Mouse (Mus musculus) left cerebral cortex, adult 2 months (tissue): ENCODE measurements at regions not wholly inside any gene's neighbourhood (a gene's known extent, or its start where the extent isn't known, plus 50 kb on each side); places are given as distances from the start of the nearest gene placed in this dataset.

Experiments used
- DNase-seq, 2 experiments: peaks; one replicate each; pipeline ENCODE4 v3.0.0; 2021 to 2022; ENCODE audit warnings: low spot score in 2 of 2, mixed read lengths in 1 of 2; ENCODE audit errors: extremely low spot score in 1 of 2
- H3K27ac ChIP-seq: fragments of 200-600 bp; 2 replicates; pipeline ENCODE4 v1.8.1; 2022
- H3K4me3 ChIP-seq: fragments of 200-600 bp; 2 replicates; pipeline ENCODE4 v1.8.1; 2022
- CTCF ChIP-seq: fragments of 200-600 bp; IDR thresholded peaks from 2 replicates; pipeline ENCODE4 v1.8.1; 2022; ENCODE audit warnings: antibody characterized with exemption, mild to moderate bottlenecking, moderate library complexity
- intact Hi-C: fragments of 180-260 bp; cut with DNase I; formaldehyde crosslinking; loops from one replicate; pipeline ENCODE4 v1.15.1; 2025

DNA sequence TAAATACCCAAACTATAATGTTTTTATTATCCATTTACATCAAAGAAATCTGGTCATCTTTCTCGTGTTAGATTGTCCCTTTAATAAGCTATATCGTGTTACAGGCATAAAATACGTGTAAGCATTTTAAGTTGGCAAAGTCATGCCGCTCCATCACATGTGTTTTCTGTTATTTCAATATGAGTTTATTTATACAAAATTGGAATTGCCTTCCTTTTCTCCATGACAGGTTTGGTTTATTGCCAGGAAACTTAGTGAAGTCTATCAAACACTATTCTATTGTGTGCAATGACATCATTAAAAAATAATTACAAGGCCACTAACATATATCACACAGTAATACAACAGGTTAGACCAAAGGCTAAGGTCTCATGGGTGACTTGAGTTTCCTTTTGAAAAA, 400.8 kb upstream of the Zic4 start:
- no peak for DNase-seq
- no peak overlapping the region for H3K27ac ChIP-seq
- intact Hi-C loops, result no loop called here
- no peak for TF ChIP-seq CTCF
- no peak overlapping the region for H3K4me3 ChIP-seq

DNA sequence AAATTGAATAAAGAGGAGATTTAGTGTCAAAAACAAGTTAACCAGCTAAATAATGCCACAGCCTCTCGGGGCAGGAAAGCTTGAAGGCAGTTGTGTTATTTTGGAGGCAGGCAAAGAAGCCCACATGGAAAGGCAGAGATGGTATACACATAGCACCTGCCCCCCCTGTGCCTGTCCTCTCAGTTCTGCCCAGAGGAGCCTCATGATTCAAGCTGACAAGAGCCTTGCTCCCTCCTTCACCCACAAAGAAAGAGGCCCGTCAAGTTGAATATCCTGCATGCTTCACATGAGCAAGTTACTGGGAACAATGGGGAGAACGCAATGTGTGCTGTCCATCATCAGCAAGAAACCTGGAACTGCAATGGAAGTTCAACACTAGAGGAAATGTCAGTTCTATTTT, 398.2 kb upstream of the Zic4 start:
- DNase-seq, result no peak
- H3K27ac ChIP-seq, result no peak overlapping the region
- H3K4me3 ChIP-seq, result no peak overlapping the region
- intact Hi-C loops, result no loop called here
- no peak for TF ChIP-seq CTCF

DNA sequence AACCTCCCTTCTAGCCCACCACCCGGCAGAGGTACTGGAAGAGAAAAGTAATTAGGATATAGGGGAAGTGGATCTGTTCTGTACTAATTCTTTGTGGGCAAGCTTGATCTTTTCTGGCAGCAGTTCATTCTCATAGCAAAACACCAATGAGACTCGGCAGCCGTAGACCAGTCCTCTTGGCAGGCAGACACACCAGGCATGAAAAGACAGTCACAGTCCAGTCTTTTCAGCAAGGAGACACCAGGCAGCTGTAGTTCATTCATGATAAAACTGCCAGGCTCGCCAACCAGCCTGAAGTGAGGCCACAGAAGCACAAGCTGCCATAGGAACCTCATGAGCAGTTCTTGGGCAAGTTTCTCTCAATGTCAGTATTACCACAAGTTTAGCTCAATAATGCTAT, 383.5 kb upstream of the Zic4 start:
- Histone ChIP-seq H3K27ac (no peak overlapping the region), H3K4me3 (no peak overlapping the region)
- intact Hi-C loops, result no loop called here
- no peak for TF ChIP-seq CTCF
- no peak for DNase-seq

GRCm38 (mm10) chr9:90980023-90980802, 382.0 kb upstream of the Zic4 start:
- no peak overlapping the region for H3K27ac ChIP-seq
- intact Hi-C loops, result no loop called here
- H3K4me3 ChIP-seq, result no peak overlapping the region
- no peak for TF ChIP-seq CTCF
- DNase-seq, result no peak

- H3K27ac ChIP-seq, result no peak overlapping the region
- no peak for DNase-seq
- no peak overlapping the region for H3K4me3 ChIP-seq
- intact Hi-C loops, result no loop called here
- no peak for TF ChIP-seq CTCF
These were observed 363.0 kb upstream of the Zic4 start for GRCm38 (mm10) chr9:90999178-90999577.

DNA sequence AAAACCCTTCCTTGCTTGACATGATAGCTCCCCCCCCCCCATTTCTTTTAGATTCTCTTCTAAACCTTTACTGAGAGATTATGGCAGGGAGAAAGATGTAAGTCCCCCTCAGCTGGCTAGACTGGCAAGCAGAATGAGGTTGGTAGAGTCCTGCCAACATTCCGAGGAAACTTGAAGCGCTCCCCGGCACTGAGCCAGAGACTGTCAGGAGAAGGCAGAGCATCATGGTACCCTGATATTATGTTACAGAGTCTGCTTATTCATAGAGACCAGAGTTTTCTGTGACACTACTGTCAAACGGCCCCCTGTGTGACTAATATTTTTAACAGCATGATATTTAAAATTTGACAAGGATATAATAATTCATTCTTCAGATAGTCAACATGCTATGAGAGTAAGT, 358.0 kb upstream of the Zic4 start:
- intact Hi-C loops, result no loop called here
- Histone ChIP-seq H3K4me3 (no peak overlapping the region), H3K27ac (no peak overlapping the region)
- TF ChIP-seq CTCF, result no peak
- DNase-seq, result no peak

- DNase-seq, result no peak
- Histone ChIP-seq H3K27ac (no peak overlapping the region), H3K4me3 (no peak overlapping the region)
- TF ChIP-seq CTCF, result no peak
- intact Hi-C loops, result no loop called here
These were observed 321.7 kb upstream of the Zic4 start for GRCm38 (mm10) chr9:91040546-91040945.

DNA sequence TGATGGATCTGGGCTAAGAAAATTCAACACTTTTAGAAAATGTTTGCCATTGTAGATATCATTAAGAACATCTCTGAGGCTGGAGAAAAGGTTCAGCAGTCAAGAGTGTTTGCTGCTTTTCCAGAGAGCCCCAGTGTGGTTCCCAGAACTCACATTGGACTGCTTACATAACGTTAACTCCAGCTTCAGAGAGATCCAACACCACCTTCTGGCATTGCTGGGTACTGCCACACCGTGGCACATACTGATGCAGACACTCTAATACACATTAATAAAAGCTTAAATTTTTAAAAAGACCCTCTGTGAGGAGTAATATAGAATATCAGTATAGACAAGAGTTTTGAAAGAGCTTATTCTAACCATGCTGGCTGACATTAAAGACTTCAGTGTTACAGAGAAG, 313.6 kb upstream of the Zic4 start:
- DNase-seq, result no peak
- intact Hi-C loops, result no loop called here
- H3K27ac ChIP-seq, result no peak overlapping the region
- H3K4me3 ChIP-seq, result no peak overlapping the region
- TF ChIP-seq CTCF, result peak; percentile 1

GRCm38 (mm10) chr9:91053065-91053793, 309.0 kb upstream of the Zic4 start:
- TF ChIP-seq CTCF, result no peak
- no peak overlapping the region for H3K27ac ChIP-seq
- intact Hi-C loops, result no loop called here
- H3K4me3 ChIP-seq, result no peak overlapping the region
- DNase-seq, result no peak

- intact Hi-C loops, result no loop called here
- Histone ChIP-seq H3K4me3 (no peak overlapping the region), H3K27ac (no peak overlapping the region)
- TF ChIP-seq CTCF, result peak; percentile 31
- no peak for DNase-seq
These were observed 302.8 kb upstream of the Zic4 start for GRCm38 (mm10) chr9:91059460-91059859.

GRCm38 (mm10) chr9:91069496-91069895, 292.7 kb upstream of the Zic4 start:
- intact Hi-C loops, result no loop called here
- no peak overlapping the region for H3K27ac ChIP-seq
- DNase-seq, result no peak
- no peak overlapping the region for H3K4me3 ChIP-seq
- no peak for TF ChIP-seq CTCF

DNA sequence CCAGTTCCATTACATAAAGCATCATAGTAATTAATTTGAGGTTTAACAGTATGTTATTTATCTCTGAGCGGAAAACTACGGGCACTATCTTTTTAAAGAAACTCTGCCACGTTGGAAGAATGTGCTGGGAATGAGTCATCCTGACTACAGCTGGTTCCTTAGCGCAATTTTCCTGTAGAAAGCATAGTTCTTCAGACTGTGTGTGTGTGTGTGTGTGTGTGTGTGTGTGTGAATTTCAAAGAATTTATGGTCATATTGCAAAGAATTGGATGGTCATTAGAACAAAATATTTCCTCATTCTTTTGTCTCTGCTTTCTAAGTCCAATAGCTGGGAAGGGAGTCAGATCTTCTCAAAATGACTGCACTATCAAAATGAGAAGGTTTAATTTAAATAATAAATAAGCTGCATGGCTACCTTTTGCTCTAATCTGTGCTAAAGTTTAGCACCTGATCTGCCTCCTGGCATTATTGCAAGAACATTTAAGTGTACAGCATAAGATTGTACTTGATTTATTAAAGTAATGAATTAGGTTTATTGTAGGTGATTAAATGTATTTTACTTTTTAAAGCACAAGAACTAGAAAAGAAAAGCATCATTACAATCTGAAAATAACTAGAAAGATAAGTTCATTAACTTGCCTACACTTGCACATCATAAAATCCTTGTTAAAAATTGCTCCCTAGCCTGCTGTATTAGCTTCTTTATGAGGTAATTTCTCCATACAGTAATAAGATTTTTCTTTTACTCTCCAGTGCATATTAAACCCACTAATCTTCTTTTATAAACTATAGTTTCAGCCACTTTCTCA, 288.6 kb upstream of the Zic4 start:
- intact Hi-C loops, result no loop called here
- Histone ChIP-seq H3K4me3 (no peak overlapping the region), H3K27ac (no peak overlapping the region)
- no peak for TF ChIP-seq CTCF
- peak in 1 of 2 experiments; percentile 15 for DNase-seq
